Mouse (Mus musculus) heart, adult 2 months (tissue): ENCODE results near the gene Rfxank.

Experiments
- CTCF ChIP-seq: fragments of 200-600 bp; IDR thresholded peaks from 2 replicates; pipeline ENCODE4 v1.8.1; 2022; ENCODE audit warnings: antibody characterized with exemption, mild to moderate bottlenecking, moderate library complexity
- EP300 ChIP-seq: fragments of 200-500 bp; IDR thresholded peaks from 2 replicates; pipeline ENCODE4 v1.6.1; 2011; ENCODE audit warnings: low read depth, low read length, control low read depth; ENCODE audit not compliant: insufficient read depth
- POLR2A ChIP-seq: fragments of 200-500 bp; IDR thresholded peaks from 2 replicates; pipeline ENCODE4 v1.6.1; 2011; ENCODE audit warnings: mild to moderate bottlenecking, low read depth, low read length, control low read depth; ENCODE audit not compliant: insufficient read depth

- no peak for TF ChIP-seq POLR2A
- no peak for TF ChIP-seq CTCF
- 0 out of 2 replicates have a peak, but pooled peaks have one; percentile 8 for TF ChIP-seq EP300
Measured at GRCm38 (mm10) chr8:70174079-70174478, 35.1 kb upstream of the Rfxank start.
